Mouse (Mus musculus): Measurements from ENCODE around the gene Pcsk5. TPM values are rescaled to one million over a fixed set of nuclear protein-coding genes. Genes with fewer than 3 reads are reported as not detected.

Gene Pcsk5
- polyA plus RNA-seq, 1 experiment from 2014 or later = 12.0 TPM

DNA sequence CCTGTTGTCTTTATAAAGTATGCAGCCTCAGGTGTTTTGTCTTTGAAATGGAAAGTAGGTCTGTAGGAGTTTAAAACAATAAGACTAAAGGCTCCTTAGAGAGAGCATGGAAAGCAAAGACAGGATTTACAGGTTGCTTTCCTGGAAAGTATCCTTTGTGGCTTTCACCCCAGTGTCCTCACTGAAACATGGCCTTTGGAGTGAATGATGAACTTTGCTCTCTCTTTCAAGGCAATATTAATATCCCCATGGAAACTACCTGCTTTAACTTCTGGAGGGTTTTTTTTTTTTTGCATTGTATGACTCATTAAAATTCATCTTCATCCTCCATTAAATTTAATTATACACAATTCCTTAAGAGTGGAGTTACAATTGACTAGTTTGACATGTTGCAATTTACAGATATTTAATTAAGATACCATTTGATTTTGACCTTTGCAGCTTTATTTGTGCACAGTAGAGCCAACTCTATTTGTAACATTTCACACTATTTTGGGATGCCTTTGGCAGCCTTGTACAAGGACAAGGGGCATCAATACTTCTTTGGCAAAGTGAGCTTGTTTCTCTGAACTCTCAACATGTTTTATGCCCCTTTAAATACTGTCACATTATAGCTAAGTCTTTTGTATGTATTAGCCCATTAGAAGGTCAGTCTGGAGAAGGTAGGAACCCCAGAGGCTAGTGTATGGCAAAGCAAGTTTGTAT is 283.9 kb downstream of the Pcsk5 start:
- H3K27ac ChIP-seq = no peak overlapping the region
- H3K4me1 ChIP-seq = no peaks in the 10 kb centered on the region
- H3K9me3 ChIP-seq (replicated peaks) = no peaks in the 10 kb centered on the region
- H3K4me3 ChIP-seq = no peak overlapping the region
- no peak overlapping the region for H3K4me2 ChIP-seq (replicated peaks)
- H3K36me3 ChIP-seq = no peaks in the 10 kb centered on the region
- no peak for ATAC-seq (ENCODE audit: low FRiP score)
- no peak overlapping the region for H3K9ac ChIP-seq
- no peaks in the 10 kb centered on the region for H3K27me3 ChIP-seq

DNA sequence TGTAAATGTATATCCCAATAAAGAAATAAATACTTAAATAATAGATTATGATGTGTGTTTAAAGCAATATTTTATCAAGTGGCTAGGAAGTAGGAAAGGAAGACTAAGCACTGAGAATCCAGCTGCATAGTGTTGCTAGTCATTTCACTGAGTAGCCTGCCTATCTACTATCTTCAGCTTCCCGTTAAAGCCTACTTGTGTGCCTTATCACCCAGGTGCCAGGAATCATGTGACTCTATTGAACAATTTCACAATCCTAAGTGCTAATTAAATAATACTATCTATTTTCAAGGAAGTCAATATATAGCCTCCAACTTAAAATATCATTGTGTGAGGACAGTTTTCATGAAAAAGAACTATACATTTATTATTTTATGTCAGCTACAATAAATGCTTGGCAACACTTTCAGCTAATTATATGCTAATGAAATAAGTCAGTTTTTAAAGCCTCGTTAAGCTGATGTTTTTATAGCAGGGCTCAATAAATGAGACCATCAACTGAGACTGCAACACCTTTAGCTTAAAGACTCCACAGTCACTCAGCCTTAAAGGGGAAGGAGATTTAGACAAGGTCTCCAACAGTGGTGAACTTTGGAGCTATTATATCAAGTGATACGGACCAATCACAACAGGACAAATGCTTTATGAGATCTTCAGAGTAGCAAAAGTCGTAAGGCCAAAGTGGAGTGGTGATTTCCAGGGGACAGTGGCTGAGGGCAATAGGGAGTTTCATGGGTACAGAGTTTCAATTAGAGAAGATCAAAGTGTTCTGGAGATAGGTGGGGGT is 308.5 kb downstream of the Pcsk5 start:
- 86% methylated on average over 4 of the region's 4 CpGs for WGBS
- ATAC-seq (ENCODE audit: low FRiP score) = no peak
- no peaks in the 10 kb centered on the region for H3K36me3 ChIP-seq

DNA sequence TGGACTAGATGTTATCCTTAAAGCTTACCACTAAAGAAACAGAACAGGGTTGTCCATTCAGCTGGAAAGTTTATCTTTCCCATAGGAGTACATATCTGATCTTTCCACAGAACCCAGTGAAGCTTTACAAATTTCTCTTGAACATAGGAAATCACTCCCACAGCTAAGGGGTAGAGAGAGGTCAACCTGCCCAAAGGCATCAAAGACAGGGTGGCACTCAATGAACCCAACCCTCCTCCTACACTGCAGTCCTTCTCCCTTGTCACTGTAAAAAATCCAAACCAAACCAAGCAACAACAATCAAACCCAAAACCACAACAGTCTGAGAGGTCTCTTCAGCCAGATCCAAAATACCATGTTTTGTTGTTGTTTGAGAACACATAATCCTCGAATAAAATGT is 311.9 kb downstream of the Pcsk5 start:
- H3K27me3 ChIP-seq = no peaks in the 10 kb centered on the region
- H3K4me1 ChIP-seq = no peaks in the 10 kb centered on the region
- 74% methylated on average over 1 of the region's 1 CpGs for WGBS
- H3K4me2 ChIP-seq (replicated peaks) = no peak overlapping the region
- H3K36me3 ChIP-seq = no peaks in the 10 kb centered on the region
- H3K9me3 ChIP-seq (replicated peaks) = no peaks in the 10 kb centered on the region
- H3K9ac ChIP-seq = no peak overlapping the region
- no peak overlapping the region for H3K27ac ChIP-seq
- ATAC-seq (ENCODE audit: low FRiP score) = no peak
- H3K4me3 ChIP-seq = no peak overlapping the region

More for the DNA sequence above, 308.5 kb downstream of the Pcsk5 start:
- Histone ChIP-seq H3K27me3 (no peaks in the 10 kb centered on the region), H3K27ac (no peak overlapping the region), H3K9ac (no peak overlapping the region), H3K9me3 (replicated peaks) (no peaks in the 10 kb centered on the region), H3K4me3 (no peak overlapping the region), H3K4me2 (replicated peaks) (no peak overlapping the region), H3K4me1 (no peaks in the 10 kb centered on the region)

- ATAC-seq (ENCODE audit: low FRiP score) = no peak
- Histone ChIP-seq H3K27me3 (no peaks in the 10 kb centered on the region), H3K36me3 (no peaks in the 10 kb centered on the region), H3K9me3 (replicated peaks) (no peaks in the 10 kb centered on the region), H3K4me2 (replicated peaks) (no peak overlapping the region), H3K4me1 (no peaks in the 10 kb centered on the region), H3K4me3 (no peak overlapping the region), H3K27ac (no peak overlapping the region), H3K9ac (no peak overlapping the region)
- 54% methylated on average over 3 of the region's 3 CpGs for WGBS
Observed at GRCm38 (mm10) chr19:17514456-17514855, 323.0 kb downstream of the Pcsk5 start.

GRCm38 (mm10) chr19:17511283-17511682 is 326.1 kb downstream of the Pcsk5 start:
- Histone ChIP-seq H3K4me1 (no peaks in the 10 kb centered on the region), H3K9ac (no peak overlapping the region), H3K27ac (no peak overlapping the region), H3K36me3 (no peaks in the 10 kb centered on the region), H3K4me2 (replicated peaks) (no peak overlapping the region), H3K9me3 (replicated peaks) (no peaks in the 10 kb centered on the region), H3K27me3 (no peaks in the 10 kb centered on the region), H3K4me3 (no peak overlapping the region)
- no peak for ATAC-seq (ENCODE audit: low FRiP score)
- WGBS = 87% methylated on average over 5 of the region's 5 CpGs

DNA sequence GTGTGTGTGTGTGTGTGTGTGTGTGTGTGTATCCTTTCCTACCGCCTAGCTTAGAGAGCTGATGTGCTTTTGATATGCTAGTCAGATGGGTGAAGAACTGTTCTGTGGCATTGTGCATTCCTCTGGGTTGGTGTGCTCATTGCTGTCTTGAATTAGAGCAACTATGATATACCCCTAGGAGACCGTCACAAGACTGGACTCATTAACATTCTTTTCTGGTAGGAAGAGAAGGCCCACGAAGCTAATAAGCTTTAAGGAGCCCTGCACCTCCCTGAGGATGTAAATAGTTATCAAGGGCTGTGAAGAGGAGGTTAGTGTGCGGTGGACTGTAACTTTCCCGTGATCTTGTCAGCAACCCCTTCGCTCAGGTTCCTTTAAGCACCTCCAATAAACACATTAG is 333.2 kb downstream of the Pcsk5 start:
- Histone ChIP-seq H3K36me3 (no peaks in the 10 kb centered on the region), H3K9me3 (replicated peaks) (no peaks in the 10 kb centered on the region), H3K9ac (no peak overlapping the region), H3K27ac (no peak overlapping the region), H3K4me1 (no peaks in the 10 kb centered on the region), H3K27me3 (no peaks in the 10 kb centered on the region), H3K4me3 (no peak overlapping the region), H3K4me2 (replicated peaks) (no peak overlapping the region)
- no peak for ATAC-seq (ENCODE audit: low FRiP score)
- 72% methylated on average over 6 of the region's 6 CpGs for WGBS

- whole genome bisulfite sequencing = 89% methylated on average over 7 of the region's 7 CpGs
- Histone ChIP-seq H3K4me1 (no peaks in the 10 kb centered on the region), H3K4me3 (no peak overlapping the region), H3K9me3 (replicated peaks) (no peaks in the 10 kb centered on the region), H3K9ac (no peak overlapping the region), H3K4me2 (replicated peaks) (no peak overlapping the region), H3K27ac (no peak overlapping the region), H3K27me3 (no peaks in the 10 kb centered on the region), H3K36me3 (no peaks in the 10 kb centered on the region)
- ATAC-seq (ENCODE audit: low FRiP score) = no peak
Observed at GRCm38 (mm10) chr19:17498586-17499235, 338.7 kb downstream of the Pcsk5 start.

GRCm38 (mm10) chr19:17496131-17496530 is 341.3 kb downstream of the Pcsk5 start:
- Histone ChIP-seq H3K4me2 (replicated peaks) (no peak overlapping the region), H3K4me3 (no peak overlapping the region), H3K9ac (no peak overlapping the region), H3K4me1 (peaks cover 3% of the 10 kb centered on the region), H3K36me3 (no peaks in the 10 kb centered on the region), H3K27ac (no peak overlapping the region), H3K27me3 (no peaks in the 10 kb centered on the region), H3K9me3 (replicated peaks) (no peaks in the 10 kb centered on the region)
- WGBS = 96% methylated on average over 1 of the region's 1 CpGs
- ATAC-seq (ENCODE audit: low FRiP score) = no peak

DNA sequence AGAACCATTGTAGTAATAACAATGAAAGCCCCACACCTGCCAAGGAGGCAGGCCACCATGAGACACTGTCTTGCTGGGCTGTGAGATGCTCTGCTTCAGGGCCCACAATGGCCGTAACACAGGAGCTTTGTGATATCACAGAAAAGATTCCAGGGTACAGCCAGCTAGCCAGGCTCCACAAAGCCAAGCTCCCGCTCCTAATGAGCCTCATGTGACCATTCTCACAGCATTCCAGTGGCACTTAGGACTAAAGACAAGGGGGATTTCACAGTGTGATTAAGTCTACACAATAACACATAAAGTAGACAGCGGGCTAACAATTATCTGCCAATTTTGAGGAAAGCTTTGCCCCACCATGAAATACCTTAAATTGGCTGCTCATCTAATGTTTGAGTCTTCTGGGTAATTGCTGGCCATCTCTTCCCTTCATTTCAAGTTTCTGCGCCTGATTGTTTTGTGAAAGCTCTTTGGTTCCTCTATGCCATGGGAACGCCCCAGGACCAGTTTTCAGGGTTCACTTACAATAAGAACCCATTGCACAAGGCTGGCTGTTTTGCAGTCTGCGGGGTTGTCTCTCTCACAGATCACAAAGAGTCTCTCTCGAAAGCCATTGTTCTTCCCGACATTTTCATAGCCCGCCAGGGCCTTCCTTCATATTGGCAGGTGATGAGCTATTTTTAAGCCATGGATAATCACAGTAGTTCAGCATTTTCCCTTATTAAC is 345.4 kb downstream of the Pcsk5 start:
- no peak overlapping the region for H3K4me3 ChIP-seq
- H3K4me1 ChIP-seq = peaks cover 3% of the 10 kb centered on the region
- ATAC-seq (ENCODE audit: low FRiP score) = peak; percentile 83
- H3K27me3 ChIP-seq = no peaks in the 10 kb centered on the region
- no peak overlapping the region for H3K4me2 ChIP-seq (replicated peaks)
- no peaks in the 10 kb centered on the region for H3K9me3 ChIP-seq (replicated peaks)
- WGBS = 57% methylated on average over 9 of the region's 9 CpGs
- no peak overlapping the region for H3K27ac ChIP-seq
- no peaks in the 10 kb centered on the region for H3K36me3 ChIP-seq
- H3K9ac ChIP-seq = no peak overlapping the region

GRCm38 (mm10) chr19:17491322-17491721 is 346.1 kb downstream of the Pcsk5 start:
- no peaks in the 10 kb centered on the region for H3K27me3 ChIP-seq
- 82% methylated on average over 3 of the region's 3 CpGs for WGBS
- H3K27ac ChIP-seq = no peak overlapping the region
- H3K36me3 ChIP-seq = no peaks in the 10 kb centered on the region
- peak; percentile 65; the same call in 1 of the 2 replicates for ATAC-seq (ENCODE audit: low FRiP score)
- no peak overlapping the region for H3K4me2 ChIP-seq (replicated peaks)
- H3K4me3 ChIP-seq = no peak overlapping the region
- H3K9ac ChIP-seq = no peak overlapping the region
- no peaks in the 10 kb centered on the region for H3K9me3 ChIP-seq (replicated peaks)
- H3K4me1 ChIP-seq = peaks cover 3% of the 10 kb centered on the region

DNA sequence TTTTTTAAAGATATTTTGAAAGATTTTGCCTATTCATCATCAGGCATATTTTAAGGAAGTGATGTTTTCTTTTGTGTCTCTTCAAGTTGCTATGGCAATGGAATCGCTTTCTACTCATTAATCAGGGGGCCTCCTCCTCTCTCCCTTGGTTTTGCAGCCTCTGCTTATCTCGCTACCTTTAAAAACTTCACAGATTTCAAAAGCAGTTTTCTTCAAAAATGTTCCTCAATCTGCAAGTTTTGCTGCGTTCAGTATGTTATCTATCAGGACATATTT is 347.6 kb downstream of the Pcsk5 start:
- Histone ChIP-seq H3K4me2 (replicated peaks) (no peak overlapping the region), H3K27ac (no peak overlapping the region), H3K4me1 (peaks cover 3% of the 10 kb centered on the region), H3K27me3 (no peaks in the 10 kb centered on the region), H3K9me3 (replicated peaks) (no peaks in the 10 kb centered on the region), H3K4me3 (no peak overlapping the region), H3K36me3 (no peaks in the 10 kb centered on the region), H3K9ac (no peak overlapping the region)
- 64% methylated on average over 3 of the region's 3 CpGs for WGBS
- ATAC-seq (ENCODE audit: low FRiP score) = no peak
